Mouse (Mus musculus) embryonic facial prominence, embryonic 13.5 days (tissue): ENCODE measurements around the gene St6galnac3. TPM values are rescaled to one million over a fixed set of nuclear protein-coding genes. Genes with fewer than 3 reads are reported as not detected.

ENCODE experiments used
- ATAC-seq: fragments of 200-750 bp; cut with Nextera tagmentation; 2 replicates; pipeline ENCODE4 v1.8.0; 2017; ENCODE audit warnings: low read depth; ENCODE audit not compliant: insufficient number of reproducible peaks, insufficient read depth, low FRiP score, low TSS enrichment
- H3K27ac ChIP-seq: fragments of 300-500 bp; sonication (generic); 2 replicates; pipeline ENCODE4 v1.5.1; 2015; ENCODE audit warnings: moderate library complexity, mild to moderate bottlenecking, inconsistent platforms
- H3K27me3 ChIP-seq: fragments of 300-500 bp; sonication (generic); 2 replicates; pipeline ENCODE4 v1.6.1; 2015; ENCODE audit warnings: mild to moderate bottlenecking, inconsistent platforms
- H3K36me3 ChIP-seq: fragments of 300-500 bp; sonication (generic); 2 replicates; pipeline ENCODE4 v1.6.1; 2015; ENCODE audit warnings: mild to moderate bottlenecking, inconsistent platforms
- H3K4me1 ChIP-seq: fragments of 300-500 bp; sonication (generic); 2 replicates; pipeline ENCODE4 v1.6.1; 2015; ENCODE audit warnings: inconsistent platforms
- H3K4me2 ChIP-seq: fragments of 300-500 bp; sonication (generic); 2 replicates; pipeline ENCODE4 v1.6.1; 2015; ENCODE audit warnings: moderate library complexity, mild to moderate bottlenecking, inconsistent platforms
- H3K4me3 ChIP-seq: fragments of 300-500 bp; sonication (generic); 2 replicates; pipeline ENCODE4 v1.5.1; 2015; ENCODE audit warnings: mild to moderate bottlenecking, inconsistent platforms
- H3K9ac ChIP-seq: fragments of 300-500 bp; sonication (generic); 2 replicates; pipeline ENCODE4 v1.6.1; 2015; ENCODE audit warnings: mild to moderate bottlenecking, inconsistent platforms
- H3K9me3 ChIP-seq: fragments of 300-500 bp; sonication (generic); 2 replicates; pipeline ENCODE4 v1.6.1; 2016; ENCODE audit warnings: inconsistent platforms
- WGBS: fragments of 180-500 bp; shearing (Covaris S2); methylation state at CpG from one replicate; pipeline ENCODE4 v1.1.7; 2015; ENCODE audit warnings: mixed read lengths; 5-methylcytosine and 5-hydroxymethylcytosine counted together
- polyA plus RNA-seq: library from polyadenylated mRNA; unstranded; fragments of >200 nt; fragmentation: Nextera tagmentation; extraction: Ambion mirVana; gene quantifications from 2 replicates; pipeline ENCODE4 v1.2.1, GENCODE M21; 2015

Gene St6galnac3
- polyA plus RNA-seq, 1 experiment from 2014 or later, result 60.3 TPM

GRCm38 (mm10) chr3:153421060-153421917 lies 303.7 kb downstream of the St6galnac3 start:
- 74% methylated on average over 14 of the region's 14 CpGs for WGBS
- H3K4me2 ChIP-seq, result no peak overlapping the region
- H3K27me3 ChIP-seq, result no peaks in the 10 kb centered on the region
- no peak overlapping the region for H3K4me3 ChIP-seq
- H3K4me1 ChIP-seq, result peaks cover 9% of the 10 kb centered on the region; the same call in 1 of the 2 replicates
- no peak overlapping the region for H3K27ac ChIP-seq
- H3K9ac ChIP-seq, result no peak overlapping the region
- H3K9me3 ChIP-seq, result no peaks in the 10 kb centered on the region
- H3K36me3 ChIP-seq, result no peaks in the 10 kb centered on the region; the same call in 1 of the 2 replicates
- no peak for ATAC-seq

GRCm38 (mm10) chr3:153419331-153419730 lies 305.6 kb downstream of the St6galnac3 start:
- Histone ChIP-seq H3K27me3 (no peaks in the 10 kb centered on the region), H3K4me2 (no peak overlapping the region), H3K4me1 (peaks cover 9% of the 10 kb centered on the region; the same call in 1 of the 2 replicates), H3K36me3 (no peaks in the 10 kb centered on the region; the same call in 1 of the 2 replicates), H3K9me3 (no peaks in the 10 kb centered on the region), H3K4me3 (no peak overlapping the region), H3K9ac (no peak overlapping the region), H3K27ac (no peak overlapping the region)
- 79% methylated on average over 7 of the region's 7 CpGs for WGBS
- ATAC-seq, result no peak

DNA sequence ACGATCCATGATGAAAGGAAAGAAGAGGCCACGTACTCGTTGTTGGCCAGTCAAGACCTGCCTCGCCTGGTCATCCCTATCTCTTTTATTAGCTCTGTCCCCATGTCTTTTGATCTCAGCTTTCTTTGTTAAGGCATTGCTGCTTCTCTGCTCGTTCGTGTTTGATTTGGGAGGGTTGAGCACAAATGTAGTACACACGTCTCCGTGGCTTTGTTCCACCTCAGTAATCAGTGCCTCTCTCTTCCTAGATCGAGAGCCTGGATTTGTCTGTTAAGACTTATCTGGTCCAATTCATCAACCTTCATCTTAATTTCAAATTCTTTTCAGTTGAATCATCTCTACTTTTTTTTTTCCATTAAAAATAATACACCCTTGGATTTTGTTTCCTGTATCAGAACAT lies 308.0 kb downstream of the St6galnac3 start:
- ATAC-seq, result no peak

GRCm38 (mm10) chr3:153416383-153416782 lies 308.6 kb downstream of the St6galnac3 start:
- no peak for ATAC-seq
- H3K27ac ChIP-seq, result no peak overlapping the region
- no peaks in the 10 kb centered on the region for H3K9me3 ChIP-seq
- H3K9ac ChIP-seq, result no peak overlapping the region
- no peak overlapping the region for H3K4me2 ChIP-seq
- H3K4me1 ChIP-seq, result peaks cover 3% of the 10 kb centered on the region; the same call in 1 of the 2 replicates
- no peak overlapping the region for H3K4me3 ChIP-seq
- WGBS, result 79% methylated on average over 4 of the region's 4 CpGs
- H3K27me3 ChIP-seq, result no peaks in the 10 kb centered on the region
- H3K36me3 ChIP-seq, result no peaks in the 10 kb centered on the region; the same call in 1 of the 2 replicates

More for the DNA sequence above, 308.0 kb downstream of the St6galnac3 start:
- H3K4me1 ChIP-seq, result peaks cover 9% of the 10 kb centered on the region; the same call in 1 of the 2 replicates
- H3K9ac ChIP-seq, result no peak overlapping the region
- H3K36me3 ChIP-seq, result no peaks in the 10 kb centered on the region; the same call in 1 of the 2 replicates
- no peak overlapping the region for H3K4me3 ChIP-seq
- no peak overlapping the region for H3K4me2 ChIP-seq
- 75% methylated on average over 9 of the region's 9 CpGs for WGBS
- no peaks in the 10 kb centered on the region for H3K27me3 ChIP-seq
- no peak overlapping the region for H3K27ac ChIP-seq
- no peaks in the 10 kb centered on the region for H3K9me3 ChIP-seq

GRCm38 (mm10) chr3:153414132-153414531 lies 310.8 kb downstream of the St6galnac3 start:
- Histone ChIP-seq H3K4me2 (no peak overlapping the region), H3K4me3 (no peak overlapping the region), H3K36me3 (no peaks in the 10 kb centered on the region; the same call in 1 of the 2 replicates), H3K9me3 (no peaks in the 10 kb centered on the region), H3K27ac (no peak overlapping the region), H3K27me3 (no peaks in the 10 kb centered on the region), H3K9ac (no peak overlapping the region), H3K4me1 (no peaks in the 10 kb centered on the region)
- 87% methylated on average over 2 of the region's 2 CpGs for WGBS
- no peak for ATAC-seq

GRCm38 (mm10) chr3:153409286-153409685 lies 315.7 kb downstream of the St6galnac3 start:
- Histone ChIP-seq H3K4me1 (peaks cover 5% of the 10 kb centered on the region; the same call in 1 of the 2 replicates), H3K27me3 (no peaks in the 10 kb centered on the region), H3K4me2 (no peak overlapping the region), H3K27ac (no peak overlapping the region), H3K9ac (no peak overlapping the region), H3K4me3 (no peak overlapping the region), H3K36me3 (no peaks in the 10 kb centered on the region; the same call in 1 of the 2 replicates), H3K9me3 (no peaks in the 10 kb centered on the region)
- ATAC-seq, result no peak
- 55% methylated on average over 9 of the region's 9 CpGs for WGBS

GRCm38 (mm10) chr3:153408361-153408760 lies 316.6 kb downstream of the St6galnac3 start:
- Histone ChIP-seq H3K27me3 (no peaks in the 10 kb centered on the region), H3K36me3 (no peaks in the 10 kb centered on the region; the same call in 1 of the 2 replicates), H3K4me3 (no peak overlapping the region), H3K9ac (no peak overlapping the region), H3K9me3 (no peaks in the 10 kb centered on the region), H3K27ac (no peak overlapping the region), H3K4me1 (peaks cover 5% of the 10 kb centered on the region; the same call in 1 of the 2 replicates), H3K4me2 (no peak overlapping the region)
- ATAC-seq, result no peak
- 94% methylated on average over 6 of the region's 6 CpGs for WGBS

- ATAC-seq, result no peak
Observed at GRCm38 (mm10) chr3:153407698-153408097, 317.3 kb downstream of the St6galnac3 start.

GRCm38 (mm10) chr3:153406858-153407257 lies 318.1 kb downstream of the St6galnac3 start:
- no peaks in the 10 kb centered on the region for H3K9me3 ChIP-seq
- peaks cover 5% of the 10 kb centered on the region; the same call in 1 of the 2 replicates for H3K4me1 ChIP-seq
- no peaks in the 10 kb centered on the region for H3K27me3 ChIP-seq
- 100% methylated on average over 1 of the region's 1 CpGs for WGBS
- H3K36me3 ChIP-seq, result no peaks in the 10 kb centered on the region; the same call in 1 of the 2 replicates
- no peak for ATAC-seq
- no peak overlapping the region for H3K4me2 ChIP-seq
- no peak overlapping the region for H3K4me3 ChIP-seq
- no peak overlapping the region for H3K9ac ChIP-seq
- H3K27ac ChIP-seq, result no peak overlapping the region

More at GRCm38 (mm10) chr3:153407698-153408097, 317.3 kb downstream of the St6galnac3 start:
- Histone ChIP-seq H3K27me3 (no peaks in the 10 kb centered on the region), H3K9me3 (no peaks in the 10 kb centered on the region), H3K36me3 (no peaks in the 10 kb centered on the region; the same call in 1 of the 2 replicates), H3K9ac (no peak overlapping the region), H3K4me2 (no peak overlapping the region), H3K27ac (no peak overlapping the region), H3K4me1 (peaks cover 5% of the 10 kb centered on the region; the same call in 1 of the 2 replicates), H3K4me3 (no peak overlapping the region)
- 90% methylated on average over 6 of the region's 6 CpGs for WGBS

DNA sequence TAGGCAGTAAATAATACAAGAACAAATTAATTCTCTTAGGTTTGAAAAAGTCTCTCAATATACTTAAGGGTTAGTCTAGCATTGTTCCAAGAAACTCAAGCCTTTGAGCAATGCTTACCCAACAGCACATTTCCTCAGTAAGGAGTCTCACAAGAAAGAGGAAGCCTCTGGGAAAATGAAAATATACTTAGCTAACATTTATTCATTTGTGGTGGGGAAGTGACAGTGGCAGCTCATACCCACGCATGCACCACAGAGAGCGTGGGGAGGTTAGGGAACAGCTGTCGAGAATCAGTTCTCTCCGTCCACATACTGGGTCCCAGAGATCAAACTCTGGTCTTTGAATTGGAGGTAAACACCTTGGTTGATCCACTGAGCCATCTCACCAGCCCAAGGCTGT lies 318.8 kb downstream of the St6galnac3 start:
- no peak overlapping the region for H3K4me2 ChIP-seq
- H3K4me1 ChIP-seq, result peaks cover 5% of the 10 kb centered on the region; the same call in 1 of the 2 replicates
- H3K27ac ChIP-seq, result no peak overlapping the region
- no peak for ATAC-seq
- no peaks in the 10 kb centered on the region for H3K27me3 ChIP-seq
- H3K4me3 ChIP-seq, result no peak overlapping the region
- H3K9ac ChIP-seq, result no peak overlapping the region
- no peaks in the 10 kb centered on the region; the same call in 1 of the 2 replicates for H3K36me3 ChIP-seq
- WGBS, result 83% methylated on average over 4 of the region's 4 CpGs
- H3K9me3 ChIP-seq, result no peaks in the 10 kb centered on the region

GRCm38 (mm10) chr3:153405643-153406042 lies 319.3 kb downstream of the St6galnac3 start:
- ATAC-seq, result no peak

More at GRCm38 (mm10) chr3:153405643-153406042, 319.3 kb downstream of the St6galnac3 start:
- peaks cover 5% of the 10 kb centered on the region; the same call in 1 of the 2 replicates for H3K4me1 ChIP-seq
- no peak overlapping the region for H3K4me3 ChIP-seq
- H3K4me2 ChIP-seq, result no peak overlapping the region
- H3K36me3 ChIP-seq, result no peaks in the 10 kb centered on the region; the same call in 1 of the 2 replicates
- no peaks in the 10 kb centered on the region for H3K9me3 ChIP-seq
- H3K9ac ChIP-seq, result no peak overlapping the region
- H3K27ac ChIP-seq, result no peak overlapping the region
- WGBS, result 63% methylated on average over 10 of the region's 10 CpGs
- no peaks in the 10 kb centered on the region for H3K27me3 ChIP-seq
